Mouse (Mus musculus): Measurements from ENCODE around the gene Slc35b2.
A peak's percentile ranks its signal among the peaks of the same experiment; 100 is the strongest.

The Slc35b2 gene

DNA sequence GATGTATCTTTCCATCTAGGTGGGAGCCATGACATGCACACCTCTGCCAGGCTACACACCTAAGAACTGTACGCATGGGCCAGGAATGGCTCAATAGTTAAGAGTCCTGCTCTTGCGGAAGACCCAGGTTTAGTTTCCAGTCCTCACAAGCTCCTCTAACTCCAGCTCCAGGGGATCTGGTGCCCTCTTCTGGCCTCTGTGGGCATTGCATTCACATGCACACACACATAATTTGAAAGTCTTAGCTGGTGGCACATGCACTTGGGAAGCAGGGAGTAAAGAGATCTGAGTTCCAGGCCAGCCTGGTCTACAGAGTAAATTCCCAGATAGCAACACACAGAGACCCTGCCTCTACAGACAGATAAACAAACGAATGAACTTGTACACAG lies 22.8 kb downstream of the Slc35b2 start:
- no peak for DNase-seq

DNA sequence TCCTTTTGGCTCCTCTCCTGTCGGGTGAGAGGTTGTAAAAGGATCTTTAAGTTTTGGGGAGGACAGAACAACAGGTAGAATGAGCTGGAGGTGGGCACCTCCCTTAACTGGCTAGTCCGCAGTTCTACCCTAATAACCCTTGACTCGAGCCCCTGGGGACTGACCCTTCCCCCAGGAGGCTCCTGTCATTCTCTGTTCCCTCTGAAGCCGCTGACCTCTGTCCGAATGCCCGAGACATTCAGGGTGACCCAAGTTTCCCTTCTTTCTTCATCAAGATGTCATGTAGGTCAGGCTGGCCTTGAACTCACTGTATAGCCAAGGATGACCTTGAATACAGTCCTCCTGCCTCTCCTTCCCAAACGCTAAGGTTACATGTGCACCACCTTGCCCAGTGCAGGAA lies 24.7 kb downstream of the Slc35b2 start:
- DNase-seq = no peak

DNA sequence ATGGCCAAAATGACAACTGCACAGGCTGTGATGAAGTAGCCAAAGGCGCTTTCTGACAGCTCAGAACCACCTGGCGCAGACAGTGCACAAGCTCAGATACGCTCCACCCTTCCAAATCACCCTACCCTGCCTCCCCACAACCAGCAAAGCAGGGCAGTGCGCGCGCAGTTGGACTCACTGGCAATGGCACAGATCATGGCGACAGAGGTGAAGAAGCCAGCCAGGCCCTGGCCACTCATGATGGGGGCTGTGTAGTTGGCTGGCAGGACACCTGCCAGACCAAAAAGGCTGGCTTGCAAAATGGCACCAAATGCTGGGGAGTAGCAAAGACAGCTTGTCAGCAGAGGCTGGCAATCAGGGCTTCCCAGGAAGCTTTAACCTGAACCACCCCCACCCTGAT lies 25.6 kb downstream of the Slc35b2 start:
- no peak for DNase-seq

DNA sequence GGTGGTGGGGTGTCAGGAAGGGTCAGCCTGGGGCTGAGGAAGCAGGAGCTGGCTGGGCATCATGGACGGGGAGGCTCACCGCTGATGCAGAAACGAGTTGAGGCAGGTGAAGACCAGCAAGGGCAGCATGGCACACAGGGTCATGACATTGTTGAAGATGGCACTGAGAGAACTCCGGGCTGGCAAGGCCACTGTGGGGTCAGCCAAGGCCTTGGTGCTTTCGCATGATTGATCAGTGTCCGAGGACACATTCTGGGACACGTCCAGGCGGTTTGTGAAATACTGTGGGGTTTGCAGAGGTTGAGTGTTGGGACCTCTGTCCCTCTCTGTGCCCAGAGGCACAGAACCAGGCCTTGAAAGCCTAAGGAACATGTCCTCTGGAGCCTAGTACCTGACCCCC lies 26.2 kb downstream of the Slc35b2 start:
- DNase-seq = no peak

DNA sequence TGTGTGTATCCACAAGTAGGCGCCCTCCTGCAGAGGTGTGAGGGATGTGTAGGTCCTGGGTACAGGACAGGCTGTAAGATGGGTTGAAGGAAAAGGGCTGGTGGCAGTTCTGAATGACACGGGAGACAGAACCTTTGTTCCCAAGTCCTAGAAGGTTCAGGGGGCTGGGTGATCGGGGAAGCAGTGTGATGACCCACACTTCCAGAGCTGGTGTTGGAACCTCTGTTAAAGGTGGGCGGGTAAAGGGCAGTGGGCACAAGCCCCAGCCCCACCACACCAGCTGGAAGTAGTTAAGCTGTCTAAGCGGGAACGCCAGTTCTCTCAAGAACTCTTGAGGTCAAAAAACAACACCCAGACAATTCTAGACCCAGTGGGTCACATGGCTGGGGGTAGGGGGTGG lies 26.7 kb downstream of the Slc35b2 start:
- DNase-seq = no peak

DNA sequence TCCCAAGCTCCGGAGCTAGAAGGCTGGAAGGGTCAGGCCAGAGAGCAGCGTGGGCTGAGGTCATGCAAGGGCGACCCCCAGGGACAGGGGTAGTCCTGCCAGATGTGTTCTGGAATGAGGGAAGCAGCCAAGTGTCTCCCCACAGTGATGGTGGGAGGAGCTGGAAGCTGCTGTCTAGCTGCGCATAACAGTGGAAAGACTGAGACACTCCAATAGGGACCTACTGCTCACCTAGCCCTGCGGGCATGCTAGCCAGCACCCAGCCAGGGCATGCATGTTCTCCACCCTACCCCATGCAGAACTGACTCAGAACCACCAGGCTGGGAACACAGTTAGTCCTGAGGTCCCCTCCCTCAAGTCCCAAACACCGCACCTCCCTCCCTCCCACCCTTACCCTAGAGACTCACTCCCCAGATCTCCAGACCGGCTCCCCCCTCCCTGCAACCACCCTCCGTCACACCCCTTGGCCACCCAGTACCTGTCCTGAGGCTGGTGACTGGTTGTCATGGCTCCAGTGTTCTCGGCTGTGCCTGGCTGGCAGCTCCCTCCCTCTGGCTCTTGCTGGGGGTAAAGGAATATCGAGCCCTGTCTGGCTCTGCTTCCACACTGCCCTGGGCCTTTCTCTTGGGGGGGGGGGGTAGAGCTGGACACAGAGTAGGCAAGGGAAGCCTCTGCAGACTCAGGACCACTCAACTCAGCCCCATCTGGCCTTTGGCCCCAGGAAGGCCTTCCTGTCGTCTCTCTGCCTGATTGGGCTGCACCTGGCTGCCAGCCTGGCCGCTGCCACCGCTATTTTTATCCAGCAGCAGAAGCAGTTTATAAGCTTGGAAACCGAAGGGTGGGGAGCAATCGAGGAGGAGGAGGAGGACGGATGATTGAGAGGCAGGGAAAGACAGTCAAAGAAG lies 28.3 kb downstream of the Slc35b2 start:
- no peak for DNase-seq

DNA sequence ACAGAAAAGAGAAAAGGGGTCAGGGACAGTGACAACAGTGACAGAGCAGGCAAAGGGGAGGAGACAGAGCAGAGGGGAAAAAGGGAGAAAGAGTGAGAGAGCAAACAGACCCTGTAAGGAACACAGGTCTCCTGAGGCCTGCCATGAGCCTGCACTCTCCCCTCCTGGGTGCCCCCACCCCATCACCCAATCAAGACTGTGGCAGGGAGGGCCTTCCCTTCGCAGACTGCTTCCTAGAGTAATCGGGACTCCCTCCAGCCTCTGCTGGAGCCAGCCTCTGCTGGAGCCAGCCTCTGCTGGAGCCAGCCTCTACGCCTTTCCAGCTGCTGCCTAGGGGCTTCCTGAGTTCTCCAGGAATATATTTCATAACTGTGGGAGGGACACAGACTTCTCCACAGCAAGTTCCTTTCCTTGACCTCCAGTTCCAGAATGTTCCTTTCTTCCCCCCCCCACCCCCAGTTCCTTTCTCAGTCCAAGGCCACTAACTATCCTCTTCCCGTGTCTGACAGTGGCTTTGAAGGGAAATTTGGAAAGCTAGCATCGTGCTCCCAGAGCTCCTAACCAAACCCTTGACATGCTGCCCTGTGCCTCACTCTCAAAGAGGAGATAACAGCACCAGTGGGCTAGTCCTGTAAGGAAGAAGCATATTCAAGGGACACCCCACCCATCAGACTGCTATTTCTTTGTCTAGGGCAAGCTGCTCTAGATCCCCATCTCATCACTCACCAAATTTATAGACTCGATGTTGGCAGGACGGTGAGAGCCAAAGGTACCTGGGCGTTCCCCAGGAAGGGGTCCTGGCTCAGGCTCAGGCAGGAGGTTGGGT lies 29.1 kb downstream of the Slc35b2 start:
- DNase-seq = no peak

DNA sequence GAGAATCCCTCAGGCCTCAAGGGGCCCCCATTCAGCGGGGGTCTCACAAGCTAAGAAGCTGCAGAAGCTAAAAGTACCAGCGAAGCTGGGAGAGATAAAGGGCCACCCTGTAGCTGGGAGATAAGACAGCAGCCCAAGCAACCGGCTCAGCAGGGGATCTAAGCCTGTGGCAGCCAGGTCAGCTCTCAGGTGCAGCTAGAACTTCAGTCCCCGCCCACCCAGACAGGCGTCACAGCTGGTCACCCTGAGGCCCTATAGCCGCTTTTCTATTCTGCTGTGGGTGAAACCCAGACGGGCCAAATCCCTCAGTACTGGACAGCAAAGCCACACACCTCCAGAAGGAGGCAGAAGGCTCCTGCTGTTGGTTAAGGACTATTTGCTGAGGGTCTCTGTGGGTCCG lies 29.8 kb downstream of the Slc35b2 start:
- no peak for DNase-seq

DNA sequence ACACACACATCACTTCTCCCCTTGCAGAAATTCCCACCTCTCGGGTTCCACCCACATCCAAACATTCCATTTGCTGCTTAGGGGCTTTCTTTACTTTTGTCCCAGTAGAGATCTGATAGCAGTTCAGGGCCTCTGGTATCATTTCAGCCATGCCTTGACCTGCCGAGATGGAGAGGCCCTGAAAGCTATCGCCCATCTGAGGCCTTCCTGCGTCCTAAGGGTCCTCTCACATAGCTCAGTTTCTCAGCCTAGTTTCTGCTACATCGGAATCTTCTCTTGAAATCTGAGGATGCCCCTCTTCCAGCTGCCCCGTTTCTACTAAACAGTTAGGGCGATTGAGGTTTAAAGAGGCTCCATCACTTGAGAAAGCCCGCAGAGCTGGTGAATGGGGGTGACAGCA lies 30.5 kb downstream of the Slc35b2 start:
- DNase-seq = no peak

DNA sequence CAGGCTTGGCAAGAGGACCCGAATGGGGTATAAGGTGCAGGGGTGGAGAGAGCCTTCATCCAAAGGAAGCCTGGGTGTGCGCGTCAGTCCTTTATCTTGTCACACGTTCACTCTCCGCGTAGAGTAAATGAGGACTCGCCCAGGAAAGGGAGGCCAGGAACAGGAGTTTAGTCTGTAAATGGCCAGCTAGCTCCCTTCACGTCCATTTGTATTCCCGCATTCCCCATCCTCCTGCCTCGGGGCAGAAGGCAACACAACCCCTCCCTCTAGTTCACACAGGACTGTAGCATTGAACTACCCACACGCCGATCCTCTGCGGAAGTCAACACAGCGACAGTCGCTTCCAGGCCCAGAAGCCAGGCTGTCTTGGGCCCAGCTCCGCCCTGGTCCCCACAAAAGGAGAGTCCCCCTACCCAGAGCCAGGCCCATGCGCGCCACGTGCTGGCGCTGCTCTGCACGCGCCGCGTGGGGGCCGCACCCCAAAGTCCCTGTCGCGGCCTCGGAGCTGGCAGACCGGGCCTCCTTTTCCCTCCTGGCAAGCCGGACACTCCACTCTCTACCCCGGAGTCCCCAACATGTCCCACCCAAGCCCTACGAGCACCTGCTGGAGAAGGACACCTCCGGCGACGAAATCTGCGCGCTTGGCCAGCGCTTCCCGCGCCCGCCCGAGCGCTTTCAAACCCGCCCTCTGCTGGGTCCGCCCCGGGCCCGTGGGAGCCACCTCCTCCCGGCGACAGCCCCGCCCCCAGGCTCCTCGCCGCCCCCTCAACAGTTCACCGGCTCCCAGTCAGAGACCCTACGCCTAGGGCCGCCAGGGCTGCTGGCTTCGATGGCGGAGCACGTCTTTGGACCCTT lies 31.4 kb downstream of the Slc35b2 start:
- DNase-seq = peak; percentile 84

DNA sequence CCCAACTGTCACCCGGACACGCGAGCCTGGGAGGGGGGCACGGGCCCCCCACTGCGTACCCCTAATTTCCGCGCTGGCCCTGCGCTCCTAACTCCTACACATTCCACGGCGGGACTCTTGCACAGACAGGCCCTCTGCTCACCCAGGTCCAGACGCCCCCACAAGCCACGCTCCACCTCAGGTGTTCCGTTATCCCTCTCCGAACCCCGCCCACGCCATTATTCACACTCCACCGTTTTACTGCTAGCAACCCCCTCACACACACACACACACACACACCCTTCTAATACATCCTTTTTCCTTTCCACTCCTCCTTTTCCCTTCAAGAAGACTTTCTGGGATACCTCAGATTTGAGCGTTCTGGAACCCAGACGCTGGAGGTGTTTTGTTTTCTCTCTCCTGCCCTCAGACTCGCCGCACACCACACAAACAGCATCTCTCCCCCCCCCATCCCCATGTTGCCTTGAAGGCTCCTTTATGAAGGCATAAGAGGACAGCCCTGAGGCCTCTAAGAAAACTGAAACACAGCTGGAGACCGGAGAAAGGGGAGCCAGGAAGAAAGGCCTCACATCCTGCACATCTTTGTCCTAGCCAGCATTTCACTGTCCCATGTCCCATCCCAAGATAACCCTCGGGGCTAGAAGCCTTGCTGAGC lies 32.2 kb downstream of the Slc35b2 start:
- DNase-seq = no peak

DNA sequence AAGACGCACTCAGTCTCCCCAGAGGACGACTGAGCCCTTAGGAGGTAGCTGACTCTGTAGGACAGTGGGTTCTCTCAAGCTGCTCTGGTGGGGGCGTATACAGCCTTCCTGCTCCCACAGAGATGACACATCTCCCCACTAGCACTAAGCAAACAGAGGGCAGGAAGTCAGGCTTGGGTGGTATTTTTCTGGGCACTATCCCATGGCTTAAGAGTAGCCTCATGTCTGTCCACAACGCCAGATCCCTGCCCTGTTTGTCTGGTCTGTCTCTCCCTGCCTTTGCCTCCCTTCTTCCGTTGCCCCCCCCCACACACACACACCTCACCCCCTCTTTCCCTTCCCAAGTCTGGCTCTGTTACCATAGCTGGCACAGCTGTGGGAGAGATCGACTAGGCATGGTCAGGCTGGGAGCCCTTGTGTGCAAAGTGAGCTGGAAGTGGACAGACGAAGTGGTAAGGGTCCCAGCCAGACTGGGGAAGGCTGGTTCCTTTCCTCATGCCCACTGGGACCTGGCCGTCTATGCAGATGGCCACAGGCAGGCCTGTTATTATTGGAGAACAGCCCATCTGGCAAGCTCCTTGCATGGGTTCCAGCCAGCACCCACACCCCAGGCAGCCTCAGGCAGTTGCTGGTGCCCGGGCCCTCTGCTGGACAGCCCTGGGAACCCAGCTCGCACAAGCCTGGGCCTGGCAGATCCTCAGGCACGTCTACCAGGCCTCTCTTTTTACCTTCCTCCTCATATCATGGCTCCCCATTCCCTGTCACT lies 33.1 kb downstream of the Slc35b2 start:
- DNase-seq = peak; percentile 89

DNA sequence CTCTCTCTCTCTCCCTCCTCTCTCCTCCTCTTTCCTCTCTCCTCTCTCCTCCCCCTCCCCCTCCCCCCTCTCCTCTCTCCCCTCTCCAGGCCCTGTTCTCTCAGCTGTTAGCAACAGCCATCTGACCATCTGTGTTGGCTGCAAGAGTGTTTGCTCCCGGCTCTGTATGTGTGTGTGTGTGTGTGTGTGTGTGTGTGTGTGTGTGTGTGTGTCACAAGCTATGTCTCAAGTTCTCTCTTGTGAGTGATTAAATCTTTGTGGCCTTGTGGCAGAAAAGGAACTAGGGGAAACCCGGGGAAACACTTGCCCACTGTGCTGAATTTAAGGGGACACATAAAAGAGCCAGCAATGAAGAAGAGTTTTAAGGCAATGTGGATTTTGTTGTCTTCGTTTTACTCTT lies 34.1 kb downstream of the Slc35b2 start:
- DNase-seq = peak; percentile 69

DNA sequence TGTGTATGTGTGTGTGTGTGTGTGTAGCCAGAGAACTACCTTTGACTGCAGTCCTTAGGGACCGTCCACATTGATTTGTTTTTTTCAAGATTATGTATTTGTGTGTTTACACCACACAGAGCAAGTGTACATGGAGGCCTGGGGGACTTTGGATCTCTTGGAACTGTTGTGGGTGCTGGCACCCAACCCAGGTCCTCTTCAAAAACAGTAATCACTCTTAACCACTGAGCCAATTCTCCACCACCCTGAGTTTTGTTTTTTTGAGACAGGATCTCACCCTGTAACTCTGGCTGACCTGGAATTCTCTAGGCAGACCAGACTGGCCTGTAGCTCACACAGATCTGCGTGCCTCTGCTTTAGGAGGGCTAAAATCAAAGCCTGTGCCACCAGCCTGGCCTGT lies 34.7 kb downstream of the Slc35b2 start:
- no peak for DNase-seq

DNA sequence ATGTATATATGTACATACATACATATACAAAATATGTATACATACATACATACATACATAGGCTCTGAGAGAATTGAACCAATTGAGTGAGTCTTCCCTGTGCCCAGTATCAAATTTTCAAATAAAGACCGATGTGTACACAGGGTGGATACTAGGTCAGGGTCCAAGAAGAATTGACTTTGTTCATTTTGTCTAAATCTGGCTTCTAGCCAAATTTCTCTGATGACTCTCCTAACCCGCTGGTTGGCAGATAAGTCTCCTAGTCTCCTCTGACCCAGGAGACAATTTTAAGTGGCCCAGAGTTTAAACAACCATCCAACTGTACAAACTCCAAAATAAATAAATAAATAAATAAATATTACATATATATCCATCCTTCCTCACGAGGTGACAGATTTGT lies 35.2 kb downstream of the Slc35b2 start:
- DNase-seq = no peak

DNA sequence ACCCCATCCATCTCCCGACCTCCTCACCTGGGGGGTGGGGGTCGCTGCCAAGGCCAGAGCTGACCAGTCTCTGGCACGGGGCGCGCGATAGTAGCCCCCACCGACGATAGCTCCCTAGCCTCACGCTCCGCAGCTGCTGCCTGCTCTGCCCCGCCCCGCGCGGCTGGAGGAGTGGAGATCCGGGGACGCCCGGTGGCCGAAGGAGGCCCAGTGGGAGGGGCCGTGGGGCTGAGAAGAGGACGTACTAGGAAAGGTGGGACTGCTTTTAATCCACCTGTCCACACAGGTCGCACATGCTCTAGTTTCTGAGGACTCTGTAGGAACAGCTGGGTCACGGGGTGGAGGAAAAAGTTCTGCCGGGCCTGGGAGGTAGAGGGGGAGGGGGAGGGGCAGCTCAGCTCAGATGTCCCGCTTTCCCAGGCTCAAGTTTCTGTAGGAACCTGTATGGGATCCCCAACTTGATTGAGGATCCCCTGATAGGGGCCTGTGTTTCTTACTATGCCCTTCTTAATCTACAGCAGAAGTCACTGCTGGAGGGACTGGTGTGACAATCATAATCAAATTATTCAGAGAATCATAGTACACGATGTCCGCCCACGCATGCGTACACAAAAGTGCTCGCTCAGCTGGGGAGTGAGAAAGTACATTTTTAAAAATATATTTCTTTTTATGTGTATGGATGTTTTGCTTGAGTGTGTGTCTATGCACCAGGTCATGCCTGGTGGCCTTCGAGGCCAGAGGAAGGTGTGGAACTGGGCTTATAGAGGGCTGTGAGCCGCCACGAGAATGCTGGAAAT lies 36.0 kb downstream of the Slc35b2 start, which contains the start of gene Slc29a1:
Gene Slc29a1 (minus strand): TSS at position 161 of the 797 bp plus-strand sequence.
- DNase-seq = peak; percentile 80

DNA sequence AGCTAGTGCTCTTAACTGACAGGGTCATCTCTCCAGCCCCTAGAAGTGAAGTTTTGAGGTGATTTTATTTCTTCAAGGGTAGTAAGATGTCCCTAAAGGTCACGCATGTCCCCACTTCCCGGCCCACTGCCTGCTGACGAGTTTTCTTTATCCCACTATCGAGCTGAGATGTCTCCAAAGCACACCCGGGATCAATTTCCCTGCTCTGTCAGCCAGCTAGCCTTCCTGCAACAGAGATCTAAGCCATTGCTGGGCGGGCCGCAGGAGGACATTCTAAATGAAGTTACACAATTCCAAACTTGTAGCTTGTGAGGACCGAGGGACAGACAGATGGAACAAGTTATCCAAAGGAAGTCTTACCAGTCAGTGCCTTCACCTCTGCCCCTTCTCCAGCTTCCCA lies 36.6 kb downstream of the Slc35b2 start:
- no peak for DNase-seq

DNA sequence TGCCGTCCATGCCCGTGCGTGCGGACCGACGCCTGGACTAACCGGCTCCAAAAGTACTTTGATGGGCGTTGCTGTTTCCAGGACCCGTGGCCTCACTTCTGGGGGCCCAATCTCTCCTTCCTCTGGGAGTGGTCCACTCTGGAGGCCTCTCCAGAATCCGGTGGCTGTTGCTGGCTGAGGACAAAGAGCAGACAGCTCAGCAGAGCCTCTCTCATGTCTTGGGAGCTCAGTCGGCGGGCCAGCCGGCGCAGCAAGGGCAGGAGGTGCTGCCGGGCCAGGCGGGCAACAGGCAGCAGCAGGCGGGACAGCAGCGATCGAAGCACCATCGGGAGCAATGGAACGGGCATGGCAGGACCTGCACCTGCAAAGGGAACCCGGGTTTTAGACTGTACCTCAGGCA lies 37.7 kb downstream of the Slc35b2 start:
- DNase-seq = no peak

DNA sequence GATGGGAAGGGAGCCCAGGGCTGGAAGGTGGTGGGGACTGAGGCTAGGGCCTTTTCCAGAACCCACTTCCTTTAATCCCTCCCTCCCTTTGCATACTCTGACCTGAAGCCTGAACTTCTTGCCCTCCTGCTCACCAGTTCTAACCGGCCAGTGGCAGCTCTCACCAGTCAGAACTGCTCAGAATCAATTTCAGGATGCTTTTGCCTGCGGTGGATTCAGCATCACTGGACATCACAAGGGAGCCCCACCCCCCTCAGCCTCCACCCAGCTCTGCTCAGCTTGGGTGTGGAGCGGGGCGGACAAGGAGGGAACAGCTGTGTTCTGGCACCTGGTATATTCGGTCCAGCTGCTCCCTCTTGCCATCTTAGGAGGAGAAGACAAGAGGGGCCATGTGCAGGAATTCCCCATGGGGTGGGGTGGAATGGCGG lies 38.2 kb downstream of the Slc35b2 start, which contains the start of gene Mymx:
Gene Mymx (minus strand): TSS at position 226 of the 428 bp plus-strand sequence.
- DNase-seq = no peak

DNA sequence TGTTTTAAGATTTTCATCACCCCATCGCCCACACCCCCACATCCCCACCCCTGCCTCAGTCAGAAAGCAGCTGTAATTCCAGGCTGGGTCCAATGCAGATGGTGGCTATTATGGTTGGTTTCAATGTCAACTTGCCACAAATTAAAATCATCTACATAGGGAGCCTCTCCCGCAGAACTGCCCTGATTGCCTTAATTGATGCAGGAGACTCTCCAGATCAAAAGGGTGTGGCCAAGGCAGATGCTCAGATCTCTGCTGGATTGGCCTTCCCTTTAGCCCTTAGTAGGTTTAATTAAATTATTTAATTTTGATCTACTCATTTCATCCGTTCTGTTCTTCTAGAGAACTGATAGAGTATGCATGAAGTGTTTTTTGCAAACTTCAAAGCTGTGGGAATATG lies 39.3 kb downstream of the Slc35b2 start:
- no peak for DNase-seq

All from lung, postnatal 36 days (tissue).